Comparison of ENCODE assay signal across 20 mouse cellular contexts in genomic region chr5:23749882-23750281, GRCm38 (mm10). TPM values are rescaled to one million over a fixed set of nuclear protein-coding genes. Genes with fewer than 3 reads are reported as not detected.
DNase-seq lines count a peak whose midpoint lies in the region; ATAC-seq and TF ChIP-seq lines count a peak whose summit lies in the region.
"Had no signal": no experiment of that assay in that cellular context is flagged by ENCODE, and none has a peak within 500 bp of the region (broad histone marks: within the 10 kb centered on the region; RNA-seq: fewer than 3 reads in every experiment).

No protein-coding gene starts in this region.

- no peak overlapping the region for H3K4me3 ChIP-seq in gastrocnemius, adult 2 months
- no peak overlapping the region for H3K4me3 ChIP-seq in kidney, postnatal 0 days (replicated peaks; ENCODE audit: low read depth, low read length)
- no peak overlapping the region for H3K4me3 ChIP-seq in midbrain, postnatal 0 days (ENCODE audit: low read depth, low read length)
- no peak overlapping the region for H3K4me3 ChIP-seq in midbrain, embryonic 11.5 days (ENCODE audit: low read depth, low read length)
- H3K4me3 ChIP-seq: embryonic facial prominence, embryonic 10.5 days; forebrain, embryonic 13.5 days; heart, embryonic 12.5 days; hindbrain, embryonic 15.5 days; limb, embryonic 12.5 days; liver, embryonic 13.5 days had no signal

- H3K36me3 ChIP-seq in kidney, postnatal 0 days (ENCODE audit: insufficient read depth, low read length), result 0 out of 2 replicates have a peak, but pooled peaks cover 25% of the 10 kb centered on the region
- H3K36me3 ChIP-seq in midbrain, postnatal 0 days (ENCODE audit: insufficient read depth, low read length), result peaks cover 37% of the 10 kb centered on the region
- H3K36me3 ChIP-seq in midbrain, embryonic 11.5 days (ENCODE audit: control insufficient read depth, insufficient read depth, low read length), result peaks cover 7% of the 10 kb centered on the region; the same call in 1 of the 2 replicates

- WGBS in kidney, postnatal 0 days, result 55% methylated on average over 2 of the region's 2 CpGs
- WGBS in midbrain, postnatal 0 days, result 50% methylated on average over 2 of the region's 2 CpGs
- 66% methylated on average over 2 of the region's 2 CpGs for WGBS in midbrain, embryonic 11.5 days

- H3K27me3 ChIP-seq in kidney, postnatal 0 days (ENCODE audit: insufficient read depth, low read length), result no peaks in the 10 kb centered on the region
- no peaks in the 10 kb centered on the region for H3K27me3 ChIP-seq in midbrain, postnatal 0 days (ENCODE audit: insufficient read depth, low read length)
- no peaks in the 10 kb centered on the region for H3K27me3 ChIP-seq in midbrain, embryonic 11.5 days (ENCODE audit: control insufficient read depth, insufficient read depth, low read length)
- H3K27me3 ChIP-seq: forebrain, embryonic 13.5 days; heart, embryonic 12.5 days; hindbrain, embryonic 15.5 days; limb, embryonic 12.5 days; liver, embryonic 13.5 days; Patski had no signal

- H3K4me2 ChIP-seq in kidney, postnatal 0 days (ENCODE audit: low read length), result no peak overlapping the region
- no peak overlapping the region for H3K4me2 ChIP-seq in midbrain, postnatal 0 days (ENCODE audit: low read depth, low read length, poor library complexity, severe bottlenecking)
- no peak overlapping the region for H3K4me2 ChIP-seq in midbrain, embryonic 11.5 days
- H3K4me2 ChIP-seq: forebrain, embryonic 13.5 days; heart, embryonic 12.5 days; hindbrain, embryonic 15.5 days; limb, embryonic 12.5 days; liver, embryonic 13.5 days had no signal

- no peak for ATAC-seq in kidney, postnatal 0 days (replicated peaks; ENCODE audit: low FRiP score, low read depth)
- no peak for ATAC-seq in midbrain, postnatal 0 days (ENCODE audit: low FRiP score)
- ATAC-seq in midbrain, embryonic 11.5 days (ENCODE audit: low FRiP score), result no peak
- ATAC-seq: forebrain, embryonic 13.5 days; midbrain, embryonic 16.5 days; Patski had no signal

- TF ChIP-seq CTCF in gastrocnemius, adult 2 months (IDR thresholded peaks at IDR 0.05), result peak; percentile 23
- TF ChIP-seq CTCF in kidney, postnatal 0 days (IDR thresholded peaks at IDR 0.05; ENCODE audit: low read depth), result peak; percentile 46; the same call in 1 of the 2 replicates
- peak; percentile 37 for TF ChIP-seq CTCF in midbrain, postnatal 0 days (IDR thresholded peaks at IDR 0.05)

- intact Hi-C loops in gastrocnemius, adult 2 months (cut with DNase I), result loop anchor here (10.0 kb wide), 1 partner anchor 75 kb away; no protein-coding TSS in a partner anchor

- no peak for DNase-seq in gastrocnemius, adult 2 months
- no peak for DNase-seq in gastrocnemius, postnatal 10 days
- peak; percentile 4 for DNase-seq in kidney, postnatal 0 days (ENCODE audit: low spot score)
- no peak for DNase-seq in kidney, adult 18-20 months
- no peak for DNase-seq in midbrain, postnatal 0 days (ENCODE audit: low spot score)
- DNase-seq in midbrain, embryonic 11.5 days (ENCODE audit: low spot score, missing footprints), result no peak
- DNase-seq in thymus, postnatal 25 days, result no peak
- DNase-seq: adrenal gland, adult 8-10 months; cerebellum, postnatal 14 days; gastrocnemius, postnatal 36 days; kidney, adult 11 months; kidney, postnatal 14 days; liver, embryonic 13.5 days had no signal

- H3K9me3 ChIP-seq in kidney, postnatal 0 days (replicated peaks; ENCODE audit: low read length), result no peaks in the 10 kb centered on the region
- H3K9me3 ChIP-seq in midbrain, postnatal 0 days (ENCODE audit: low read length), result no peaks in the 10 kb centered on the region
- H3K9me3 ChIP-seq in midbrain, embryonic 11.5 days (ENCODE audit: control insufficient read depth, low read length), result no peaks in the 10 kb centered on the region
- H3K9me3 ChIP-seq: embryonic facial prominence, embryonic 10.5 days; forebrain, embryonic 13.5 days; heart, embryonic 12.5 days; hindbrain, embryonic 15.5 days; limb, embryonic 12.5 days; liver, embryonic 13.5 days had no signal

- H3K4me1 ChIP-seq in kidney, postnatal 0 days (replicated peaks; ENCODE audit: insufficient read depth, low read length), result no peaks in the 10 kb centered on the region
- no peaks in the 10 kb centered on the region for H3K4me1 ChIP-seq in midbrain, postnatal 0 days (ENCODE audit: insufficient read depth, low read length)
- no peaks in the 10 kb centered on the region for H3K4me1 ChIP-seq in midbrain, embryonic 11.5 days (ENCODE audit: control insufficient read depth, insufficient read depth, low read length)
- H3K4me1 ChIP-seq: embryonic facial prominence, embryonic 10.5 days; forebrain, embryonic 13.5 days; heart, embryonic 12.5 days; hindbrain, embryonic 15.5 days; limb, embryonic 12.5 days; liver, embryonic 13.5 days had no signal

- H3K9ac ChIP-seq in kidney, postnatal 0 days (ENCODE audit: low read depth, low read length), result no peak overlapping the region
- H3K9ac ChIP-seq in midbrain, postnatal 0 days (replicated peaks; ENCODE audit: low read length, poor library complexity, severe bottlenecking), result no peak overlapping the region
- H3K9ac ChIP-seq in midbrain, embryonic 11.5 days (ENCODE audit: low read length), result no peak overlapping the region
- H3K9ac ChIP-seq: forebrain, embryonic 13.5 days; heart, embryonic 12.5 days; hindbrain, embryonic 15.5 days; limb, embryonic 12.5 days; liver, embryonic 13.5 days had no signal

- no peak overlapping the region for H3K27ac ChIP-seq in gastrocnemius, adult 2 months
- no peak overlapping the region for H3K27ac ChIP-seq in kidney, postnatal 0 days
- no peak overlapping the region for H3K27ac ChIP-seq in midbrain, postnatal 0 days (ENCODE audit: low read depth, low read length)
- H3K27ac ChIP-seq in midbrain, embryonic 11.5 days (ENCODE audit: low read depth, low read length), result no peak overlapping the region
- H3K27ac ChIP-seq: embryonic facial prominence, embryonic 10.5 days; forebrain, embryonic 13.5 days; hindbrain, embryonic 15.5 days; limb, embryonic 12.5 days; liver, embryonic 13.5 days had no signal

RNA-seq across cellular contexts. Expression of gene Pus7, which starts 33.6 kb away (rescaled TPM):
- 10 to 100 TPM in 1 of 2 experiments, 1 to 10 TPM in 1; 9.9 to 11.2 TPM for total RNA-seq in gastrocnemius, adult 2 months (2021)
- total RNA-seq in gastrocnemius, postnatal 10 days (2021), result 10 to 100 TPM; 13.0 to 16.4 TPM
- polyA plus RNA-seq in kidney, postnatal 0 days (2015; fragmentation: Nextera tagmentation; extraction: Ambion mirVana), result 13.8 and 16.3 TPM in 2 replicates
- total RNA-seq in midbrain, postnatal 0 days (2014; rRNA removed), result 13.4 and 16.0 TPM in 2 replicates
- polyA plus RNA-seq in midbrain, postnatal 0 days (2015; fragmentation: Nextera tagmentation; extraction: Ambion mirVana), result 12.3 and 13.7 TPM in 2 replicates
- polyA plus RNA-seq in midbrain, embryonic 11.5 days (2014; fragmentation: Nextera tagmentation; extraction: Ambion mirVana), result 25.6 and 28.3 TPM in 2 replicates

RNA-seq across cellular contexts. Expression of gene Rint1, which starts 37.6 kb away (rescaled TPM):
- total RNA-seq in gastrocnemius, adult 2 months (2021), result 1 to 10 TPM; 7.9 to 8.1 TPM
- 10 to 100 TPM in 1 of 2 experiments, 1 to 10 TPM in 1; 9.8 to 13.8 TPM for total RNA-seq in gastrocnemius, postnatal 10 days (2021)
- 26.8 and 29.5 TPM in 2 replicates for polyA plus RNA-seq in kidney, postnatal 0 days (2015; fragmentation: Nextera tagmentation; extraction: Ambion mirVana)
- total RNA-seq in midbrain, postnatal 0 days (2014; rRNA removed), result 25.9 and 26.7 TPM in 2 replicates
- polyA plus RNA-seq in midbrain, postnatal 0 days (2015; fragmentation: Nextera tagmentation; extraction: Ambion mirVana), result 21.7 and 22.3 TPM in 2 replicates
- 24.9 and 28.1 TPM in 2 replicates for polyA plus RNA-seq in midbrain, embryonic 11.5 days (2014; fragmentation: Nextera tagmentation; extraction: Ambion mirVana)
